In the genomic region with DNA sequence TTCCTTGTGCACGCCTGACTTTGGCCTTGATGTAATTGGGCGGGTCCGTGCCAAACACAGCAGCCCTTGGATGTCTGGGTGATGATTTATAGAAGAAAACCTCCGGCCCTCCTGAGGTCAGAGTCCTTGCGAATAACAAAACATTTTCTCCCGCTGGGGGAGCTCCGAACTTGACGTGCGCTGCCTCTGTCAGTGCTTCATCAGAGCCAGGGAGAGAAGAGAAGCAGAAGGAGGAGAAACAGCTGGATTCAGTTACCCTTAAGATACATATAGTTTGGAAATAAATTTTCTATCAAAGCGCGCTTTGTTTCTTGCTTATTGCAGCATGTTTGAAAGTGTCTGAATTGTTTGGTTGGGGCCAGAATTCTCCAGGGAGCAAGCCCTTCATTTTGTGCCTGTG, we compare ENCODE assay signal across 11 mouse cellular contexts.
A peak's percentile ranks its signal among the peaks of the same experiment; 100 is the strongest.
DNase-seq lines count a peak whose midpoint lies in the region; ATAC-seq and TF ChIP-seq lines count a peak whose summit lies in the region.
"Had no signal": no experiment of that assay in that cellular context is flagged by ENCODE, and none has a peak within 500 bp of the region (broad histone marks: within the 10 kb centered on the region; RNA-seq: fewer than 3 reads in every experiment).

No protein-coding gene starts in this region.

- no peaks in the 10 kb centered on the region for H3K36me3 ChIP-seq in lung, postnatal 0 days (ENCODE audit: insufficient read depth, low read length)
- no peaks in the 10 kb centered on the region for H3K36me3 ChIP-seq in embryonic facial prominence, embryonic 12.5 days
- H3K36me3 ChIP-seq in kidney, embryonic 16.5 days (ENCODE audit: insufficient read depth, low read length): no peaks in the 10 kb centered on the region
- no peaks in the 10 kb centered on the region for H3K36me3 ChIP-seq in stomach, embryonic 16.5 days (ENCODE audit: control insufficient read depth, insufficient read depth, low read length)

- DNase-seq in lung, postnatal 0 days (ENCODE audit: low spot score): peak; percentile 73
- DNase-seq in lung, postnatal 36 days: no peak
- no peak for DNase-seq in cerebellum, adult 8-10 months
- DNase-seq in layer of hippocampus, adult 8-10 months (ENCODE audit: low spot score in 2 of 2): no peak
- DNase-seq in spleen, adult 12 weeks (ENCODE audit: low spot score): no peak
- DNase-seq: cerebellum, postnatal 25 days; heart, postnatal 36 days had no signal

- H3K4me3 ChIP-seq in lung, postnatal 0 days (ENCODE audit: low read depth, low read length): no peak overlapping the region
- H3K4me3 ChIP-seq in embryonic facial prominence, embryonic 12.5 days: no peak overlapping the region
- H3K4me3 ChIP-seq in kidney, embryonic 16.5 days (ENCODE audit: low read length): no peak overlapping the region; the same call in 1 of the 2 replicates
- no peak overlapping the region for H3K4me3 ChIP-seq in stomach, embryonic 16.5 days (replicated peaks; ENCODE audit: low read length)
- H3K4me3 ChIP-seq: megakaryocyte, embryonic 14.5 days had no signal

- H3K9ac ChIP-seq in lung, postnatal 0 days (replicated peaks; ENCODE audit: low read depth): no peak overlapping the region
- no peak overlapping the region for H3K9ac ChIP-seq in embryonic facial prominence, embryonic 12.5 days
- no peak overlapping the region for H3K9ac ChIP-seq in kidney, embryonic 16.5 days (replicated peaks; ENCODE audit: low read length)
- H3K9ac ChIP-seq in stomach, embryonic 16.5 days (ENCODE audit: low read length): no peak overlapping the region

- H3K4me1 ChIP-seq in lung, postnatal 0 days (ENCODE audit: insufficient read depth, low read depth, low read length): no peaks in the 10 kb centered on the region
- H3K4me1 ChIP-seq in embryonic facial prominence, embryonic 12.5 days: peaks cover 10% of the 10 kb centered on the region
- H3K4me1 ChIP-seq in kidney, embryonic 16.5 days (ENCODE audit: insufficient read depth, low read length): peaks cover 11% of the 10 kb centered on the region; the same call in 1 of the 2 replicates
- H3K4me1 ChIP-seq in stomach, embryonic 16.5 days (ENCODE audit: control insufficient read depth, insufficient read depth, low read length): 0 out of 2 replicates have a peak, but pooled peaks cover 5% of the 10 kb centered on the region
- H3K4me1 ChIP-seq: megakaryocyte, embryonic 14.5 days had no signal

- no peak overlapping the region for H3K4me2 ChIP-seq in lung, postnatal 0 days (replicated peaks; ENCODE audit: low read depth, low read length)
- peak overlapping the region; percentile 28 for H3K4me2 ChIP-seq in embryonic facial prominence, embryonic 12.5 days (replicated peaks)
- peak overlapping the region; percentile 21 for H3K4me2 ChIP-seq in kidney, embryonic 16.5 days (replicated peaks; ENCODE audit: low read depth, low read length)
- peak overlapping the region; percentile 14; the same call in 1 of the 2 replicates for H3K4me2 ChIP-seq in stomach, embryonic 16.5 days (ENCODE audit: low read depth, low read length)

- H3K9me3 ChIP-seq in lung, postnatal 0 days (ENCODE audit: low read length): no peaks in the 10 kb centered on the region
- H3K9me3 ChIP-seq in embryonic facial prominence, embryonic 12.5 days: no peaks in the 10 kb centered on the region
- H3K9me3 ChIP-seq in kidney, embryonic 16.5 days (ENCODE audit: low read length): no peaks in the 10 kb centered on the region
- no peaks in the 10 kb centered on the region for H3K9me3 ChIP-seq in stomach, embryonic 16.5 days (replicated peaks; ENCODE audit: control insufficient read depth, low read length)
- H3K9me3 ChIP-seq: megakaryocyte, embryonic 14.5 days had no signal

- peak; percentile 22; the same call in 1 of the 2 replicates for TF ChIP-seq CTCF in lung, postnatal 0 days (IDR thresholded peaks at IDR 0.05)

- no peak for TF ChIP-seq EP300 in lung, postnatal 0 days (IDR thresholded peaks at IDR 0.05)

- no peaks in the 10 kb centered on the region for H3K27me3 ChIP-seq in lung, postnatal 0 days (replicated peaks; ENCODE audit: insufficient read depth, low read length)
- H3K27me3 ChIP-seq in embryonic facial prominence, embryonic 12.5 days: 0 out of 2 replicates have a peak, but pooled peaks cover 5% of the 10 kb centered on the region
- no peaks in the 10 kb centered on the region for H3K27me3 ChIP-seq in kidney, embryonic 16.5 days (ENCODE audit: insufficient read depth, low read length)
- H3K27me3 ChIP-seq in stomach, embryonic 16.5 days (ENCODE audit: control insufficient read depth, insufficient read depth, low read length): no peaks in the 10 kb centered on the region
- H3K27me3 ChIP-seq: megakaryocyte, embryonic 14.5 days had no signal

- H3K27ac ChIP-seq in lung, postnatal 0 days (ENCODE audit: low read length): no peak overlapping the region
- H3K27ac ChIP-seq in embryonic facial prominence, embryonic 12.5 days: no peak overlapping the region
- H3K27ac ChIP-seq in kidney, embryonic 16.5 days (ENCODE audit: low read length): no peak overlapping the region
- H3K27ac ChIP-seq in stomach, embryonic 16.5 days (ENCODE audit: low read length): no peak overlapping the region

- 11% methylated on average over 11 of the region's 11 CpGs for WGBS in lung, postnatal 0 days
- 12% methylated on average over 11 of the region's 11 CpGs for WGBS in embryonic facial prominence, embryonic 12.5 days
- WGBS in kidney, embryonic 16.5 days: 8% methylated on average over 11 of the region's 11 CpGs
- WGBS in stomach, embryonic 16.5 days: 10% methylated on average over 11 of the region's 11 CpGs

- ATAC-seq in lung, postnatal 0 days: peak; percentile 25; the same call in 1 of the 2 replicates
- ATAC-seq in embryonic facial prominence, embryonic 12.5 days (ENCODE audit: insufficient number of reproducible peaks, insufficient read depth, low FRiP score, low TSS enrichment): no peak
- peak; percentile 80 for ATAC-seq in kidney, embryonic 16.5 days (ENCODE audit: low FRiP score, low TSS enrichment)
- ATAC-seq in stomach, embryonic 16.5 days (ENCODE audit: insufficient read depth, low FRiP score): no peak; the same call in 1 of the 2 replicates

Comparison
In these comparisons a context has a peak if more than half of its experiments do, and no peak if none do; other contexts are left out.
1. ATAC-seq: peak in lung, postnatal 0 days (single experiment) and kidney, embryonic 16.5 days (single experiment); none in embryonic facial prominence, embryonic 12.5 days (single experiment) and stomach, embryonic 16.5 days (single experiment).